Comparison of ENCODE assay signal across 7 mouse cellular contexts in the genomic region with DNA sequence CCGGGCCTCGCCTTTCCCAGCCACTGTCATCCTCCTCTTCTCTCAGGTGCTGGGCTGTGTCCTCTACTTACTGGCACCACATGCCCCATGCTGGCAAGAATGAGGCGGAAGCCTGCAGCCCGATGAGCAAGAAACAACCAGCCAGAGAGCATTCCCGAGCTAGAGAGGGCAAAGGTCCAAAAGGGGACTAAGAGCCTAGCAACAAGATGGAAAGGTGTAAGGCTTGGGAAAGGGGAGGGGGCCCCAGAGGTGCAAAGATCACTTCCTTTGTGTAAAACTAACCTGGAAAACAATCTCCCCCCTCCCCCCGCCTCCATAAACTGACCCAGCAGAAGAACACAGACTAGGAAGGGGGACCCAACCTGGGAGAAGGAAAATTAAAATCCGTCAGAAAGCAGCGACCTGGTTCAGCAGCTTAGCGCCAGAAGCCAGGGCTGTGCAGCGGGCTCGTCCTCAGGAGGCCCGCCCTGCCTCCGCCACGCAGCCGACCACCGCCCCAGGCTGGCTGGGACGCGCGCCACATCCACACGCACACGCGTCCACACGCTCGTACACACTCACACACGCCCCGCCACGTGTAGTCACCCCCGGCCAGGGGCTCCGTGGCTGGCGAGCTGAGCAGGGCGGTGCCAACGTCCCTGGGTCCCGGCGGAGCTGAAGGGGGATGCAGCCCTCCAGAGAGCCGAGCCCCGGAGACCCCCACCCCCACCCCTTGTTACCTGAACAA. TPM values are rescaled to one million over a fixed set of nuclear protein-coding genes. Genes with fewer than 3 reads are reported as not detected.
A peak's percentile ranks its signal among the peaks of the same experiment; 100 is the strongest.
DNase-seq lines count a peak whose midpoint lies in the region; ATAC-seq and TF ChIP-seq lines count a peak whose summit lies in the region.

No protein-coding gene starts in this region.

- peak; percentile 26 for DNase-seq in cerebellum, adult 8-10 months
- peak; percentile 1 to 11 for DNase-seq in gastrocnemius, adult 8-10 months (ENCODE audit: low spot score in 2 of 2)
- DNase-seq in liver, embryonic 14.5 days (ENCODE audit: low read depth in 3 of 3, low spot score in 3 of 3), result no peak

- H3K9me3 ChIP-seq in ES-Bruce4 (replicated peaks; ENCODE audit: control insufficient read depth, insufficient read depth, low read length, poor library complexity, severe bottlenecking), result no peaks in the 10 kb centered on the region
- no peaks in the 10 kb centered on the region for H3K9me3 ChIP-seq in intestine, embryonic 16.5 days (ENCODE audit: control insufficient read depth, low read length)
- H3K9me3 ChIP-seq in liver, embryonic 14.5 days (ENCODE audit: control insufficient read depth, low read length), result no peaks in the 10 kb centered on the region
- H3K9me3 ChIP-seq in neural tube, embryonic 14.5 days (ENCODE audit: control insufficient read depth, low read length), result no peaks in the 10 kb centered on the region

- H3K79me3 ChIP-seq in C2C12 (ENCODE audit: low read depth), result no peaks in the 10 kb centered on the region

- 9% methylated on average over 36 of the region's 36 CpGs for WGBS in intestine, embryonic 16.5 days
- WGBS in liver, embryonic 14.5 days (ENCODE audit: insufficient replicate concordance), result 8% methylated on average over 33 of the region's 36 CpGs
- 12% methylated on average over 32 of the region's 36 CpGs for WGBS in neural tube, embryonic 14.5 days

- peak; percentile 72 for ATAC-seq in intestine, embryonic 16.5 days
- ATAC-seq in liver, embryonic 14.5 days (ENCODE audit: insufficient read depth), result peak; percentile 70
- peak; percentile 88 for ATAC-seq in neural tube, embryonic 14.5 days (ENCODE audit: low read depth)

- H3K4me1 ChIP-seq in ES-Bruce4 (ENCODE audit: control insufficient read depth, insufficient read depth, low read length), result no peaks in the 10 kb centered on the region
- H3K4me1 ChIP-seq in intestine, embryonic 16.5 days (ENCODE audit: control insufficient read depth, insufficient read depth, low read length), result no peaks in the 10 kb centered on the region
- H3K4me1 ChIP-seq in liver, embryonic 14.5 days (replicated peaks; ENCODE audit: control insufficient read depth in 2 of 2, insufficient read depth in 2 of 2, low read length in 1 of 2), result no peaks in the 10 kb centered on the region
- H3K4me1 ChIP-seq in neural tube, embryonic 14.5 days (ENCODE audit: control insufficient read depth, insufficient read depth, low read length), result no peaks in the 10 kb centered on the region

- TF ChIP-seq CTCF in C2C12 (IDR thresholded peaks at IDR 0.05; ENCODE audit: control insufficient read depth, insufficient read depth, insufficient read length) (no peak), ES-Bruce4 (IDR thresholded peaks at IDR 0.05; ENCODE audit: low read depth, low read length) (no peak)
- no peak for TF ChIP-seq CTCF in liver, embryonic 14.5 days (IDR thresholded peaks at IDR 0.05; ENCODE audit: low read depth)

- H3K9ac ChIP-seq in ES-Bruce4 (ENCODE audit: low read depth, poor library complexity, severe bottlenecking), result peak overlapping the region; percentile 32; the same call in 1 of the 2 replicates
- H3K9ac ChIP-seq in intestine, embryonic 16.5 days (ENCODE audit: low read depth, low read length), result peak overlapping the region; percentile 77
- H3K9ac ChIP-seq in liver, embryonic 14.5 days (replicated peaks), result peak overlapping the region; percentile 79
- H3K9ac ChIP-seq in neural tube, embryonic 14.5 days (replicated peaks; ENCODE audit: low read depth, low read length), result peak overlapping the region; percentile 68

- no peaks in the 10 kb centered on the region for H3K79me2 ChIP-seq in C2C12 (ENCODE audit: control insufficient read depth, insufficient read depth)

- H3K36me3 ChIP-seq in C2C12 (ENCODE audit: control insufficient read depth, insufficient read depth), result no peaks in the 10 kb centered on the region
- no peaks in the 10 kb centered on the region for H3K36me3 ChIP-seq in ES-Bruce4 (ENCODE audit: control insufficient read depth, insufficient read depth, low read length, poor library complexity, severe bottlenecking)
- no peaks in the 10 kb centered on the region for H3K36me3 ChIP-seq in intestine, embryonic 16.5 days (ENCODE audit: control insufficient read depth, insufficient read depth, low read length)
- no peaks in the 10 kb centered on the region for H3K36me3 ChIP-seq in liver, embryonic 14.5 days (replicated peaks; ENCODE audit: control insufficient read depth, insufficient read depth, low read depth)
- no peaks in the 10 kb centered on the region for H3K36me3 ChIP-seq in neural tube, embryonic 14.5 days (ENCODE audit: control insufficient read depth, insufficient read depth, low read length)

- TF ChIP-seq EP300 in ES-Bruce4 (IDR thresholded peaks at IDR 0.05; ENCODE audit: insufficient read depth, low read depth, low read length), result no peak
- TF ChIP-seq EP300 in liver, embryonic 14.5 days (IDR thresholded peaks at IDR 0.05; ENCODE audit: low read depth), result no peak

- TF ChIP-seq POLR2A in ES-Bruce4 (IDR thresholded peaks at IDR 0.05; ENCODE audit: insufficient read depth, low read length), result no peak

- H3ac ChIP-seq in C2C12 (ENCODE audit: control insufficient read depth, insufficient read length, low read depth), result peak overlapping the region; percentile 94

- no peaks in the 10 kb centered on the region for H3K27me3 ChIP-seq in C2C12 (ENCODE audit: control insufficient read depth, insufficient read depth, insufficient read length)
- no peaks in the 10 kb centered on the region for H3K27me3 ChIP-seq in ES-Bruce4 (ENCODE audit: control insufficient read depth, insufficient read depth, low read length, poor library complexity, severe bottlenecking)
- H3K27me3 ChIP-seq in intestine, embryonic 16.5 days (replicated peaks; ENCODE audit: control insufficient read depth, insufficient read depth, low read length), result no peaks in the 10 kb centered on the region
- H3K27me3 ChIP-seq in liver, embryonic 14.5 days (ENCODE audit: control insufficient read depth, insufficient read depth, low read length), result no peaks in the 10 kb centered on the region
- no peaks in the 10 kb centered on the region for H3K27me3 ChIP-seq in neural tube, embryonic 14.5 days (ENCODE audit: control insufficient read depth, insufficient read depth, low read length)

- peak overlapping the region; percentile 49 for H3K4me2 ChIP-seq in intestine, embryonic 16.5 days (ENCODE audit: low read depth, low read length)
- peak overlapping the region; percentile 71 for H3K4me2 ChIP-seq in liver, embryonic 14.5 days (ENCODE audit: low read depth)
- peak overlapping the region; percentile 47 for H3K4me2 ChIP-seq in neural tube, embryonic 14.5 days (ENCODE audit: low read depth, low read length)

- H3K27ac ChIP-seq in ES-Bruce4 (ENCODE audit: insufficient read depth, low read length), result no peak overlapping the region
- peak overlapping the region; percentile 91 for H3K27ac ChIP-seq in intestine, embryonic 16.5 days (ENCODE audit: low read length)
- peak overlapping the region; percentile 37; the same call in 1 of the 2 replicates for H3K27ac ChIP-seq in liver, embryonic 14.5 days
- H3K27ac ChIP-seq in neural tube, embryonic 14.5 days (ENCODE audit: low read depth, low read length), result peak overlapping the region; percentile 70

- H3K4me3 ChIP-seq in C2C12 (ENCODE audit: insufficient read depth, poor library complexity, severe bottlenecking), result peak overlapping the region; percentile 42
- peak overlapping the region; percentile 69 for H3K4me3 ChIP-seq in ES-Bruce4 (ENCODE audit: low read depth, low read length)
- H3K4me3 ChIP-seq in intestine, embryonic 16.5 days (ENCODE audit: low read length), result peak overlapping the region; percentile 65
- peak overlapping the region; percentile 79 to 96 for H3K4me3 ChIP-seq in liver, embryonic 14.5 days (ENCODE audit: insufficient read depth in 1 of 2, low read depth in 2 of 2, low read length in 2 of 2)
- peak overlapping the region; percentile 59 for H3K4me3 ChIP-seq in neural tube, embryonic 14.5 days (ENCODE audit: low read depth, low read length)

TF ChIP-seq in C2C12, 6 proteins besides CTCF, POLR2A, EP300 and RAD21:
- no peak for TF ChIP-seq FOSL1 (IDR thresholded peaks at IDR 0.05; ENCODE audit: insufficient read depth, low read length, poor library complexity, severe bottlenecking)
- peak; percentile 7 for TF ChIP-seq MAX (IDR thresholded peaks at IDR 0.05)

RNA-seq across cellular contexts. Expression of a gene that starts 0.8 kb away (rescaled TPM):
- polyA plus RNA-seq in C2C12 (2012; fragmentation: generic; extraction: Trizol) (5.9 TPM), ES-Bruce4 (2011; ENCODE audit: insufficient read depth, insufficient read length, low read depth, missing spikeins) (22.2 and 23.0 TPM in 2 replicates)
- total RNA-seq in gastrocnemius, adult 8-10 months (2022), result 1 to 10 TPM; 7.8 to 9.6 (median 8.6) TPM
- polyA plus RNA-seq in intestine, embryonic 16.5 days (2015; fragmentation: Nextera tagmentation; extraction: Ambion mirVana), result 8.2 and 8.3 TPM in 2 replicates
- polyA plus RNA-seq in liver, embryonic 14.5 days (2012; rRNA removed), result 10.4 and 10.5 TPM in 2 replicates
- 1.9 and 2.8 TPM in 2 replicates for polyA plus RNA-seq in liver, embryonic 14.5 days (2014; fragmentation: Nextera tagmentation; extraction: Ambion mirVana)
- 10.4 and 11.3 TPM in 2 replicates for polyA plus RNA-seq in neural tube, embryonic 14.5 days (2014; fragmentation: Nextera tagmentation; extraction: Ambion mirVana)

RNA-seq across cellular contexts. Expression of a gene that starts 48.7 kb away (rescaled TPM):
- 15.2 TPM for polyA plus RNA-seq in C2C12 (2012; fragmentation: generic; extraction: Trizol)
- 61.6 and 62.7 TPM in 2 replicates for polyA plus RNA-seq in ES-Bruce4 (2011; ENCODE audit: insufficient read depth, insufficient read length, low read depth, missing spikeins)
- total RNA-seq in gastrocnemius, adult 8-10 months (2022), result 10 to 100 TPM in 3 of 4 experiments, 1 to 10 TPM in 1; 9.5 to 18.7 (median 11.6) TPM
- 10.9 and 11.8 TPM in 2 replicates for polyA plus RNA-seq in intestine, embryonic 16.5 days (2015; fragmentation: Nextera tagmentation; extraction: Ambion mirVana)
- polyA plus RNA-seq in liver, embryonic 14.5 days (2012; rRNA removed), result 4.0 and 9.8 TPM in 2 replicates
- 9.0 and 11.8 TPM in 2 replicates for polyA plus RNA-seq in liver, embryonic 14.5 days (2014; fragmentation: Nextera tagmentation; extraction: Ambion mirVana)
- 15.9 and 17.0 TPM in 2 replicates for polyA plus RNA-seq in neural tube, embryonic 14.5 days (2014; fragmentation: Nextera tagmentation; extraction: Ambion mirVana)

Comparison
In these comparisons a context has a peak if more than half of its experiments do, and no peak if none do; other contexts are left out.
1. DNase-seq: peak in cerebellum, adult 8-10 months (single experiment) and gastrocnemius, adult 8-10 months (2 of 2); none in liver, embryonic 14.5 days (0 of 3).
2. Peak in every context shown above with its lines, with median percentiles within 50 percentile points of each other: H3K4me3 ChIP-seq, H3K9ac ChIP-seq, ATAC-seq and H3K4me2 ChIP-seq.